Mouse (Mus musculus): ENCODE data around the gene Gstcd. TPM values are rescaled to one million over a fixed set of nuclear protein-coding genes. Genes with fewer than 3 reads are reported as not detected.

Gstcd gene
- total RNA-seq, 2 experiments from 2014 or later = 8.1 to 9.1 TPM

GRCm38 (mm10) chr3:132944609-132945008 lies 147.2 kb downstream of the Gstcd start:
- DNase-seq (ENCODE audit: extremely low spot score in 1 of 2, low spot score in 1 of 2) = no peak

GRCm38 (mm10) chr3:132944193-132944592 lies 147.6 kb downstream of the Gstcd start:
- DNase-seq (ENCODE audit: extremely low spot score in 1 of 2, low spot score in 1 of 2) = no peak

GRCm38 (mm10) chr3:132942778-132943177 lies 149.1 kb downstream of the Gstcd start:
- DNase-seq (ENCODE audit: extremely low spot score in 1 of 2, low spot score in 1 of 2) = no peak

- DNase-seq (ENCODE audit: extremely low spot score in 1 of 2, low spot score in 1 of 2) = no peak
Observed at GRCm38 (mm10) chr3:132940181-132940990, 151.4 kb downstream of the Gstcd start.

GRCm38 (mm10) chr3:132939006-132939405 lies 152.8 kb downstream of the Gstcd start:
- no peak for DNase-seq (ENCODE audit: extremely low spot score in 1 of 2, low spot score in 1 of 2)

- DNase-seq (ENCODE audit: extremely low spot score in 1 of 2, low spot score in 1 of 2) = no peak
Observed at GRCm38 (mm10) chr3:132934649-132935048, 157.2 kb downstream of the Gstcd start.

Other genes starting within 250 kb of the Gstcd start
- gene Npnt, start 141.7 kb downstream of the Gstcd start, total RNA-seq (2021) = 10 to 100 TPM; 17.3 to 18.0 TPM
- gene Ints12, start 193 bp downstream of the Gstcd start, total RNA-seq (2021) = 10 to 100 TPM; 11.0 to 14.8 TPM
- gene Arhgef38, start 142.9 kb upstream of the Gstcd start, total RNA-seq (2021) = not detected
- 10 to 100 TPM; 41.9 to 47.8 TPM for gene Ppa2, start 218.1 kb upstream of the Gstcd start, total RNA-seq (2021)